Mouse (Mus musculus): ENCODE measurements at regions not wholly inside any gene's neighbourhood (a gene's known extent, or its start where the extent isn't known, plus 50 kb on each side); places are given as distances from the start of the nearest gene placed in this dataset.

DNA sequence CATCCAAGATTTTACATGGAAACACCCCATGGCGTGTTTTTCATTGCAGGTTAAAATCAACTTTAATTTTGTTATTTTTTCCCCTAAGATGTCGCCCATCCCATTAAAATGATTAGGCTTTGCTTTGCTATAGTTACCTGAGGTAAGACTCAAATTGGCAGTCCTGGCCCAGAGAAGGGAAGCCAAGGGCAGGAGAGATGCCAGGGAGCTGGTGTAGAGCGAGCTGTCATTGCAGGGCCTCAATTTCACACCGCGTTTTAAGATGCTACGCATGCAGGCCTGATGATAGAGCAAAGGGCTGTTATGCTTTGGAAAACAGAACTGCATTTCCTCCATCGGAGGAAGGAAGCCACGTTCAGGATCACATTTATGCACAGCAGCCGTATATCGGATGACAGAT is 852.7 kb upstream of the Sox9 start:
- TF ChIP-seq E2F4 (IDR thresholded peaks at IDR 0.05; ENCODE audit: insufficient read depth), result no peak
- TF ChIP-seq POLR2A (IDR thresholded peaks at IDR 0.05; ENCODE audit: insufficient read length, low read depth), result no peak
- TF ChIP-seq USF1 (IDR thresholded peaks at IDR 0.05; ENCODE audit: low read depth), result no peak
- TF ChIP-seq REST (IDR thresholded peaks at IDR 0.05; ENCODE audit: insufficient read depth, insufficient read length), result no peak
- TF ChIP-seq TCF12 (IDR thresholded peaks at IDR 0.05; ENCODE audit: insufficient read depth, poor library complexity, severe bottlenecking), result no peak
- TF ChIP-seq POLR2AphosphoS2 (IDR thresholded peaks at IDR 0.05; ENCODE audit: insufficient read length, low read depth), result no peak
- TF ChIP-seq TCF3 (IDR thresholded peaks at IDR 0.05; ENCODE audit: insufficient read length, low read depth), result no peak
